Mouse (Mus musculus) adrenal gland, adult 8-10 months (tissue): Measurements from ENCODE around the gene Fbxo10. TPM values are rescaled to one million over a fixed set of nuclear protein-coding genes. Genes with fewer than 3 reads are reported as not detected.
"Not testable (repeated sequence)": the region's sequence is repeated elsewhere in the genome, so short reads cannot be mapped to it uniquely, and the experiment has no call there.

Experiments used
- DNase-seq: peaks from one replicate; pipeline ENCODE4 v3.0.0; 2022
- total RNA-seq, 4 experiments: library from RNA; stranded (reverse); gene quantifications; 2 replicates each; pipeline ENCODE4 v1.2.4; 2022

Fbxo10 gene
- total RNA-seq: 10 to 100 TPM; 11.6 to 19.8 (median 15.7) TPM

DNA sequence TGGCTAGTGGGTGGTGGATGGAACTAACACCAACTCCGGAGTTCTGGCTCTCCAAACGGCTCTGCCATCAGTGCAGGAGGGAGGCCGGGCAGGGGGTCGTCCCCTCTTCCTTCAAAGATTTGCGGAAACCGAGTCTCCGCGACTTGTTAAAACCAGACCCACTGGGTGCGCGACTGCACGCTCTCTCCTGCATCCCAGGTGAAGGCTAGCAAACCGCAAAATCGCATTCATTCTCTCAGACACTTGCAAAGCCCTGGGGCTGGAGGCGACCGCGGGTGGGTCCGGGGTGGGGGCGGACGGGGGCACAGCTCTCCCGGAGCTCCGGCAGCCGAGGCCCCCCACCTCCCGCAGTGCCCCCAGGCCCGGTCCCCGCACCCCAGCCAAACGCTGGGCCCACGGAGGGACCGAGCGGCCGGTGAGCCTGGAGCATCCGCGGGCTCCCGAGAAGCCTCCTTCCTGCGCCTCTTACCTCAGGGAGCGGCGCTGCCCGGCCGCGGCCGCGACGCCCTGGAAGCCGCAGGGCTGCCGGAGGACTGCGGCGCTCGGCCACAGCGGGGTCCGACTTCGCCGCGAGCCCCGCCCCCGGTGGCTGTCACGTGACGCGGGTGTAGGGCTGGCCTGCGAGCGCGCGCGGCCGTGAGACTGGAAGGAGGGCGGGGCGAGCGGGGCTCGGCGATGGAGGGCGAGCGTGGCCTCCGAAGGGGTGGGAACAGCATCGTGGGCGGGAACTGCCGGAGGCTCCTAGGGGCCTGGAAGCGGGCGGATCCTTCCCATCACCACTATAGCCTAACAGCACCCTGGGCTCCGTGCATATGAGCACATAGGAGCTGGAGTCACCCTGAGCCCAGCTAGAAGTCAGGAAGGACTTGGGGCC is at the start of gene Fbxo10:
Gene Fbxo10, minus strand, starts transcription at position 584 of the 874 bp plus-strand sequence.
- peak; percentile 88 for DNase-seq

DNA sequence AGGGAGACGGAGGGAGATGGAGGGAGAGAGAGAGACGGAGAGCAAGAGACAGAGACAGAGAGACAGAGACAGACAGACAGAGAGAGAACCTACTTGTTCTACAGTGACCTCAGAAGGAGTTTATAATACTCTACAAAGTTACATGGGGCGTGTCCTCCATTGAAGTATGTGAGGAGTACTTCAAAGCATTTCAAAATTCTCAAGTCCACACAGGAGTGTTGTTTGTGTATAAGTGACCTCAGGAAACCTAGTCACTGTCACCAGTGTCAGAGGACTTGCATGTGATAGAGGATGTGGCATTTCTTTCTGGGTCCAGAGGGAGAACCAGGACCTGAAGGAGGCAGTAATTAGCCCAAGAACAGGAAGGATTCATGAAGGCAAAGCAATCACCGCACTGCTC is 46.6 kb upstream of the Fbxo10 start:
- no peak for DNase-seq

DNA sequence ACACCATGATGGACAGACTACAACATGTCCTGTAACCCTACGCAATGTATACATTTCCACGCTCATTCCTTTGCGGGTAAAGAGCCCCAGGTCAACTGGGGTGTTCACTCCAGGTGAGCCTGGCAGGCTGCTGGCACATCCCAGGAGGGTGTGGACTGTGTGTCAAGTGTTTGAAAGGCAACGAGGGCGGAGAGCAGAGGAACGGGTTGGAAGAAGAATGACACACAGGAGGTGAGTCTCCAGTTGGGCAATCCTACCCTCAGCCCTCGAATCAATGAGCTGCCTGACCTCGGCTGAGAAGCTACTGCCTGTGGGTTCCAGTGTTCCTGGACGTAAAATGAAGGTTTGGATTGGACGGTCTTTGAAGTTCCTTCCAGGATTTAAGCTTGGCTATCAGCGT is 36.9 kb upstream of the Fbxo10 start:
- no peak for DNase-seq

DNA sequence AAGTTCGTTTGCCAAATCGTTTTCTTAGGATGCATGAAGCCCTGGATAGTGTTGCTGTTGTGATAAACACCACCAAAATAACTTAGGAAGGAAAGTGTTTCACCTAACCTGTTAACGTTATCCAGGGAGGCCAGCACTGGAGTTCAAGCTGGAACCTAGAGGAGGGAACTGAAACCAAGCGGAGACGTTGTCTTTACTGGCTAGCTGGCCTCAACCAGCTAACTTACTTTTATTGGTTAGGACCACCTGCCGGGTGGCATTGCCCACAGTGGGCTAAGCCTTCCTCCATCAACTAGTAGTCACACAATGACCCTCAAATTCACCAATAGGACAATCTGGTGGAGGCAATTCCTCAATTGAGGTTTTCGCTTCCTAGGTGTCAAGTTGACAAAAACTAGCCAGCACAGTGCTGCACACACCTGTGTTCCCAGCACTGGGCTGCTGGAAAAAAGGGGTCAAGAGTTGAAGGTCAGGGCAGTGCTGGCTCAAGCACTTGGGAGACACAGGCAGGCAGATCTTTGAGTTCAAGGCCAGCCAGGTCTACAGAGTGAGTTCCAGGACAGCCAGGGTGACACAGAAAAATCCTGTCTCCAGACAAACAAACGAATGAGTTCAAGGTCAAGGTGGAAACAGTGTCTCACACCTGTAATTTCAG is 24.2 kb upstream of the Fbxo10 start:
- DNase-seq: no peak

DNA sequence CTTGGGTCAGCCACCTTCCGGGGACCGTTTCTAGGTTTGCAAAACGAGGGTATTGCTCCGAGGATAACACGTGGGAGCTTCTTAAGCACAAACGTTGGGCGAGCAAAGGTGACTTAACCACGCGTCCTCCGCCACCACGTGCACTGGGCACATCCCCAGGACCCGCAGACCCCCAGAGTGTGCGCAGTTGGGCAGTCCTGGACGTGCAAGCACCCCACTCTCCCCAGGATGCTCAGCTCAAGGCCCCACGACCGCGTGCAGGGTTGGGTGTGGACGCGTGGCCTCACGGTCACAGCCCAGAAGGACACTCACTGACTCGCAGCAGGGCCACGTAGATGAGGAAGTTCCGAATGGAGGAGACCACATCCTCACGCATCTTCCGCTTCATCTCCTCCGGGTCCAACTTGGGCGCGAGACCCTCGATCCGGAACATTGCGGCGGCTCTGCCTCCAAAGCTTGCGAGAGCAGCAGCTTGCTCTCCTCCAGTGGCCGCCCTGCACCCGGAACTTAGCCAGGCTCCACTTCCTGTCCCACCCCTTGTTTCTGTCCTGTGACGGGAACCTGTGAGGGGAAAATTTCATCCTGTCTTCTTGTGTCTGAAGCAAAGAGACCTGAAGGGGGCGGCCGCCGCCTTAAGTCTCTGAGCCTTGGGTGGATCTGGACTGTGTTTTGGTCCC is 23.3 kb upstream of the Fbxo10 start, which contains the start of gene Tomm5:
Gene Tomm5, minus strand, starts transcription at position 514 of the 677 bp plus-strand sequence.
- DNase-seq: peak; percentile 90

DNA sequence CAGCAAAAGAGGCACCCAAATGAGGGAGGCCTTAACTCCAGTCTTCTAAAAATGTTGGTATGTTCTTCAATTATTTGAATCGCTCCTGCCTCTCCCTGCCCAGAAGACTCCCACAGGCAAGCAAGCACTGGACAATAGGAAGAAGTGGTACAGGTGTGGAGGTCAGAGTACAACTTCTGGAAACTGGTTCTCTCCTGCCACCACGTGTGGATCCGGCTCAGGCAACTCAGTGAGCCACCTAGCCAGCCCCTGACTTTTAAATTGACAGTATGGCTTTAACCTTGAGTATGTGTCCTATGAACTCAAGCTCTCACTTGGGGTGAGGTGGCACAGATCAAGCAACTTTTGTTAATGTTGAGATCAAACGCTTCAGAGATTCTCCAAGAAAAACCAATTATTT is 22.7 kb upstream of the Fbxo10 start:
- DNase-seq: no peak

DNA sequence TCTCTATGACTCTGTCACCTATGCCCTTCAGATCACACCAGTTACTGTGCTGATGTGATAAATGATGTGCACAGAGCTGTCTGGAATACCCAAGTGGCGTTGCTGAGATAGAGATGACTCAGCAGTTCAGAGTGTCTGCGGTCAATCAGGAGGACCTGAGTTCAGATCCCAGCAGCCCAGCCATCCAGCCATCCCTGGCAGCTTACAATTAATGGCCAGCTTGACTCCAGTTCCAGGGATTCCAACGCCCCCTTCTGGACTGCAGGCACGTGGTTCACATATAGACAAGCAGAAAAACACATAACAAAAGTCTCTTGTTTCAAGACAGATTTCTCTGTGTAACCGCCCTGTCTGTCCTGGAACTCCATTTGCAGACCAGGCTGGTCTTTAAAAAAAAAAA is 22.0 kb upstream of the Fbxo10 start:
- no peak for DNase-seq

DNA sequence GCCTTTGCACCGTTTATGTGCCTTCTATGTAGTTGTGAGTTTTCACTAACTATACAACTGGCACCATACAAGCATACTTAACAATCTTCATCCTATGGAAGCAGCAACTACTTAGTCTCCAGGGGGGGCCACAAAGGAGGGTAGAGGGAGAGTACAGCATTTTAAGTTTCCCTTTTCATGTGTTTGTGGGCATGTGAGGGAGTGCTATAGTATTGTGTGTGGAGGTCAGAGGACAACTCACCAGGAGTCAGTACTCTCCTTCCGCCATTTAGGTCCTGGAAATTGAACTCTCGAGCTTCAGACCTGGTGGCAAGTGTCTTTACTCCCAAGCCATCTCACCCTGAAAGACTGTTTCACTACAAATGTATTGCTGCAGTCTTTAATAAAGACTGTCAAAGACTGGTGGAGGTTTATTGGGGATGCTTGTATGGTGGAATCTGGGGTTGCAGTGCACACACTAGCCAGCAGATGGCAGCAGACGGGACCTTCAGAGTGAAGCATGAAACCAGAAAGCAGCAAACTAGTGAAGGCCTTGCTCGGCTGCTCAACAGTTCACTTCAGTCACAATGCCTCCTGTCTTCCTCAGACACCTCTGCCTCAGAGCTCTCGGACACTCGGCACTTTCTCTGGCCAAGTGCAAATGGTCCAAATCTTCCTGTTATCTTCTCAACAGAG is 12.9 kb upstream of the Fbxo10 start:
- peak; percentile 18 for DNase-seq

DNA sequence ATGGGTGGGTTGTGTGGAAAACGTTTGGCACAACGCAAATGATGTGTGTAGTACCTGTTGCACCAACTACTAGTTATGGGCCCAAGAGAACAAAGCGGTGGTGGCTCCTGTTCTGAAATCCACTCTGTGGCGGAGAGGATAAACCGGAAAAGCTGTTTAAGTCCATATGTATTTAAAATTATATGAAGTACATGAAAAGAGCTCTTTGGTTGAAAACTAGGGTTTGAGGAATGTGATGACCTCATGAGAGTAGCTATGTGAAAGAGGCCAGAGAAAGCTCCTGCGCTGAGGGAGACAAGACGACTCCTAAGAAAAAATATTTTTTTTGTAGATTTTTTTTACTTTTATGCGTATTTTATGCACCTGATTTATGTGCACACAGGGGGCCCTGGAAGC is 489 bp upstream of the Fbxo10 start:
- DNase-seq: no peak

DNA sequence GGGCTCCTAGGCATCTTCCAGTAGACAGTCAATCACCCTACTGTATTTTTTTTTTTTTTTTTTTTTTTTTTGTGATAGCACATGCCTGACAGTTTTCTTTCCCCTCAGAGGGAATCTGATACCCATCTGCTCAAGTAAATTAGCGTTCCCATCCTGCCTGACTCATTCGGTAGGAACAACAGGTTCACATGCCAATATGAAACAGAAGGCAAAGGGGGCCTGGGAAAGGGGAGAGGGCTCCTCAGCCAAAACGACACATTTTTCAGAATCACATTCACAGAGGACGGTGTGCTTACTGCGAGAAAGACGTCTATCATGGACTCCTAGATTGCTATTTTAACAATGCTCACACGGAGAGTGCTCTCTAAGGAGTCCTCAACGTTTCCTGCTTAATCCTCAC is 917 bp downstream of the Fbxo10 start:
- DNase-seq: no peak

DNA sequence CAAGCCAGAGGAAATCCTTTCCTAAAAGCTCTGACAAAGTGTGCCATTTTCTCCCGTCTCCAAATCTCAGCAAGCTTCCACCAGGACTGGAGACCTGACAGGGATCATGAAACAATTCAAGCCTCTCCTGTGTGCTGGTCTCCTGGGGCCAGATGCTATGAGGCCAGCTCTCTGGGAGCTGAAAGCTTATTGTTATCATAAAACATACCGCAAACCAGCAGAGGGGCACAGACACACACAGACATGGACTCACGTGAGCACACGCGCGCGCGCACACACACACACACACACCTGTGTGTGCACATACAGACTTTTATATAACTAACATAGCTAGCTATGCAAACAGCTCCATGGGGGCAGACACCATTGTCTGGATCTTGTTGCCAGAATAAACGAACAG is 1.5 kb downstream of the Fbxo10 start:
- DNase-seq: no peak

DNA sequence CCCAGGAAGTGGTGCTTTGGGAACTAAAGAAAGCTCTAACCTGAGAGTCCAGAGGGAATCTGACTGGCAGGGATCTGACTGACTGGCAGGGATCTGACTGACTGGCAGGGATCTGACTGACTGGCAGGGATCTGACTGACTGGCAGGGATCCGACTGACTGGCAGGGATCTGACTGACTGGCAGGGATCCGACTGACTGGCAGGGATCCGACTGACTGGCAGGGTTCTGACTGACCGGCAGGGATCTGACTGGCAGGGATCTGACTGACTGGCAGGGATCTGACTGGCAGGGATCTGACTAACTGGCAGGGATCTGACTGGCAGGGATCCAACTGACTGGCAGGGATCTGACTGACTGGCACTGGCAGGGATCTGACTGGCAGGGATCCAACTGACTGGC is 3.4 kb downstream of the Fbxo10 start:
- DNase-seq: not testable (repeated sequence)

DNA sequence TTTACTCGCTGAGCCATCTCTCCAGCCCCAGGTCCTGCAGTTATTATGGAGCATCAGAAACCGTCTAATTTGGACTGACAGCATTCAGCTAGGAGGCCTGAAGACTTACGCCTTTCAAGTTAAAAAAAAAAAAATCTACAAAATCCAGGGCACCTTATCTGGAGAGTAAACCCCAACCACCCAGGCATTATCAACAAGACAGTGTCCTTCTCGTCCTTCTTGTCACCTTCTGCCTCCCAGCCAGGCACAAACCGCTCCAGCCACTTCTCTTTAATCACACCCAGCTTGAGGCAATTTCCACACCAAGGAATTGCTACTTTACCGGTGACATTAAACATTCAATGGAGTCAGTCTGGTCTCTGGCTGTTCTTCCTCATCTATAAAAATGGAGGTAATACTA is 10.9 kb downstream of the Fbxo10 start:
- DNase-seq: no peak

DNA sequence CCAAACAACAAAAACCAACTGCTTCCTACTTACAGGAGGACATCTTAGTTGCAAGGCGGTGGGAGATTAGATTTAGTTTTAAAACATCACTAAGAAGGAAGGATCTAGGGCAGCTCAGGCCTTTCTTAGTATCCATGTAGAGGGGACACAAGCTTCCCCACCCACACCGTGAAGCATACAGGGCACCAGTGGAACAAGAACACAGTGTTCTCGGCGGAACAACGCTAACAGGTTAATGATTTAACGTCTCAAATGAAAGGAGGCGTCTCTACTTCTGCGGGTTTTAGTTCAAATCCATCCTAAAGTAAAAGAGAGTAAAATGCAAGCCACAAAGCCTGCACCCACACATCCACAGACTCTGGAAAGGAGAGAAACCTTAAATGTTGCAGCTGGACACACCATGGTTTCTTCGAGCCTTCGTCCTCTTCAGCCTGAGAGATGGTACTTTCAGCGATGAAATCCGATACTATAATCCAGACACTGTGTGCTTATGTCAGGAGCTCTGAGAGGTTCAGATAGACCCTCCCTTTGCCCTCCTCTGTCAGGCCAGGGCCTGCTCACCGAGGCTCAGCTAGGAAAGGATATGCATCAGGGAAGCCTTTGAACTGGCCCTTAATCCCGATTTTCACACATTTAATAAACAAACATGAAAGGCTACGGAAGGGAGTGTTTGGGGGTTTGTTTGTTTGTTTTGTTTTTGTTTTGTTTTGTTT is 12.0 kb downstream of the Fbxo10 start:
- DNase-seq: no peak

DNA sequence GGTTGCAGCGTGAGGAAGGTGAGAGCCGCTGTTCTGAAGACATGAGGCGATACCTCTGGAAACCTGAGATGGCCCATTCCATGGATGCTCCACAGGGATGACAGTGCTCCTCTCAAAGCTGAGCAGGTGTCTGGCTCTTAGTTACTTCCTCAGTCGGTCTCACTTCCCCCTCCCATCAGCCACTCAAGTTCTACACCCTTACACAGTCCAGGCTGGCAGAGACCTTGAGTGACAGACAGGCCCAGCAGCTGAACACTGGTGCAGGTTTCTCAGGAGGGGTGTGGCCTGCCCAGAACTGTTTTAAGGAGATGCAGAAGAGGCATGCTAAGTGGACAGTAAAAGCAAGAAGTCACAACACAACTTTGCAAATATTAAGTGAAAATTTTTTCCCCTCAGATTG is 16.7 kb downstream of the Fbxo10 start:
- DNase-seq: no peak

DNA sequence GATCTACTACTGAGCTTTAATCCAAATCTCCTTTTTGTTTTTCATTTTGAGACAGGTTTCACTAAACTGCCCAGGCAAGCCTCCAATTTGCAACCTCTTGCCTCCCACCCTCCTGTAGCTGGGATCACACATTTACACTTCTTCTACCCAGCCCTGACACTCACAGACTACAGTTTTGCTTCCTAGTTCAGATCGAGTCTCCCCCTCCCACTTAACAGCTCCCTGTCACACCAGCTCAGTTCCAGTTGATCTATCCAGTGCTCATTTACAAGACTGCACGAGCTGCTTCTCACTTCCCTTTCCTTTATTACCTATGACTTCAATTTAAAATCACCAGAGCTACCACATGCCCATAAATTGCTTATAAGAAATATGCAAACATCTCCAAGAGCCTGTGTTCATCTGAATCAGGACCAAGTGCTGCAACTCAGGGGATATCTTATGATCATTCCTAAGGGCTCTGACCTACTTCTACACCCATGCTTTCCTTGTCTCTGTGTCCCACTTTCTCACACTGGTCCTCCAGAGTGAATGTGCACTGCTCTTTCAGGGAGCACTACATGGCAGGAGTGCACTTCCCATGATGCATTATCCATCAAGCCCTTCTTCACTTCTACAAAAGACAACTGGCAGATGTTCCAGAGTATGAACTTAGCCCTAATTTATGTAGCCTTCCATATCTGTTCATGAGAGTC is 18.2 kb downstream of the Fbxo10 start:
- DNase-seq: no peak

DNA sequence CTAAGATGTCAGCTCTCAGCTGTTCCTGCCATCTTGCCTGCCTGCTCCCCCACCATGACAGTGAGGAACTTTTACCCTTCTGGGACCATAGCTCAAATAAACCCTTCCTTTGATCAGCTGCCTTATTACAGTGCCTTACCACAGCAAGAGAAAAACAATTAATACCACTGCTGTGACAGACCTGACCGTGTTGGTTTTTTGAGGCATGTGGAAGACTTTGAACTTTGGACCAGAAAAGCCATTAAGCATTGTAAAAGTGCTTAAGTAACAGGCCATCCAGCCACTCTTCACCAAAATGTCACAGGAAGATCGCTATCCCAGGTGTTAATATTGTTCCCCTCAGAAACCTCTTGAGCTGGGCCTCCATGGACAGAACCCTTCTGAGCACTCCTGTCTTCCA is 19.8 kb downstream of the Fbxo10 start:
- no peak for DNase-seq

DNA sequence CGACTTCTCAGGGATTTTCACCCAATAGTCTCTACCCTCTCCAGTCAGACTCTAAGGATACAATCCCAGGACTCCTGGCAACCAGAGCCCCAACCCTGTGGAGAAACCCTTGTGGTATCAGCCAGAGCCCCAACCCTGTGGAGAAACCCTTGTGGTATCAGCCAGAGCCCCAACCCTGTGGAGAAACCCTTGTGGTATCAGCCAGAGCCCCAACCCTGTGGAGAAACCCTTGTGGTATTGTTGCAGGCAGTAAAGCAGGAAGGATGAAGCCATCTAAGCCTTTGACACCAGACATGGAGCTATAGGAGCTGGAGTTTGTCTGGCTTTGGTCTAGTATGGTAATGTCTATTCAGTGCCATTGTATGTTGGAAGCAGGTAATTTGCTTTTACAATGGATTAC is 20.6 kb downstream of the Fbxo10 start:
- not testable (repeated sequence) for DNase-seq

DNA sequence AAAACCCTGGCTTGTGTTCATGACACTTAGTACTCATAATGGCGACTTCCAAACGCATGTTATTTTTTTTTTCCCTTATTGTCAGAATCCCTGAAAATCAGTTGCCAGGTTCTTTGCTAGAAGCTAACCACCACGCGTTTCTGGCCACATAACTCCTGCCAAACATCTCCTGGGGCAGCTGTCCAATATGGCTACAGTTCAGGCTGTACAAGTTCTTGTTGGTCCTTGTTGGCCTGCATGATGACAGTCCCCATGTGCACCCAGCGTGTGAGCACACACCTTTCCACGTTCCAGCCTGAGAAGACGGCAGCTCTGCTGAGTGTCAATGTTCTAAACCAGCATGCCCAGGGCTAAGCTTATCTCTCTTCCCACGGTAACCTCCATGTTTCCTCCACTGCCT is 29.0 kb downstream of the Fbxo10 start:
- no peak for DNase-seq

DNA sequence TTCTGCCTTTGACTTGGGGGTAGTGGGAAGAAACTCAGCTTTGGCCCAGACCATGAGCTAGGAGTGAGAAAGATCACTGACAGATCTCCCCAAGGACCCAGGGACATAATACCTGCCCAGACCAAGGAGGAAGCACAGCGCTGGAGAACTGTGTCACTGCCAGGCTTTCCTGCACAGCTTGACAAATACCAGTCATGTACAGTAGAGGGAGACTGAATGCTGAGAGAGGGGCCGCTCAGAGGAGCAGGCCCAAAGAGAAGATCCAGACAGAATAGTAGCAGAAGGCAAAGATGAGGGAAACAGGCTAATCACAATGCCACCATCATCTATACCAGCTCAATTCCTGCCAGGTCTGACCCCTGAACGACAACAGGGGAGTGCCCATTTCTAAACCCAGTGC is 29.5 kb downstream of the Fbxo10 start:
- no peak for DNase-seq

DNA sequence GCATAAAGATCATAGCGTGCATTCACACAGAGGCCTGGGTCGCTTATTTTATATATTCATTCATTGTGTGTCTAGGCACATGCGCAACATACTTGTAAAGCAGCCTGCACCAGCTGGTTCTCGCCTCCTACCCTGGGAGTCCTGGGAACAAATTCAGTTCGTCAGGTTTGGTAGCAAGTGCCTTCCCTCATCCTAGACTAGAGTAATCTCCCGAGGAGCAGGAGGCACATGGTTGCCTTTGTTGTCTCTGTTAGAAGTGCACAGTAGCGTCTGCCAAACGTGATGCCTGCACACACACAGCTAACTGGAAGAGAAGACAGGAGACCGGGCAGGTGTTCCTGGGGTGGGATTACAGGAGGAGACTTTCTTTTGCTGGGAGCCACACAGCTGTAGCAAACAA is 36.4 kb downstream of the Fbxo10 start:
- no peak for DNase-seq
